Mouse (Mus musculus) thymus, postnatal 4 days (tissue): ENCODE data around the gene Ppp2ca.
"Not testable (repeated sequence)": the region's sequence is repeated elsewhere in the genome, so short reads cannot be mapped to it uniquely, and the experiment has no call there.

Experiments used
- DNase-seq: peaks from one replicate; pipeline ENCODE4 v3.0.0; 2021

Gene Ppp2ca

GRCm38 (mm10) chr11:52097016-52097415 is 1.5 kb upstream of the Ppp2ca start:
- DNase-seq, result no peak

- DNase-seq, result no peak
These were observed 885 bp upstream of the Ppp2ca start for GRCm38 (mm10) chr11:52097596-52097995.

- DNase-seq, result peak; percentile 84
These were observed 715 bp downstream of the Ppp2ca start for GRCm38 (mm10) chr11:52099031-52099761.

GRCm38 (mm10) chr11:52099771-52100219 is 1.3 kb downstream of the Ppp2ca start:
- DNase-seq, result no peak

- no peak for DNase-seq
These were observed 4.5 kb downstream of the Ppp2ca start for GRCm38 (mm10) chr11:52102977-52103376.

GRCm38 (mm10) chr11:52105503-52105902 is 7.0 kb downstream of the Ppp2ca start:
- DNase-seq, result no peak

GRCm38 (mm10) chr11:52106037-52106436 is 7.6 kb downstream of the Ppp2ca start:
- no peak for DNase-seq

- no peak for DNase-seq
These were observed 8.0 kb downstream of the Ppp2ca start for GRCm38 (mm10) chr11:52106438-52106837.

GRCm38 (mm10) chr11:52108796-52109195 is 10.3 kb downstream of the Ppp2ca start:
- DNase-seq, result no peak

GRCm38 (mm10) chr11:52109421-52109820 is 10.9 kb downstream of the Ppp2ca start:
- no peak for DNase-seq

GRCm38 (mm10) chr11:52115479-52115878 is 17.0 kb downstream of the Ppp2ca start:
- DNase-seq, result no peak

GRCm38 (mm10) chr11:52116117-52116516 is 17.6 kb downstream of the Ppp2ca start:
- not testable (repeated sequence) for DNase-seq

- DNase-seq, result no peak
These were observed 18.7 kb downstream of the Ppp2ca start for GRCm38 (mm10) chr11:52117156-52117555.

- not testable (repeated sequence) for DNase-seq
These were observed 21.9 kb downstream of the Ppp2ca start for GRCm38 (mm10) chr11:52120415-52120814.

GRCm38 (mm10) chr11:52122045-52122444 is 23.6 kb downstream of the Ppp2ca start:
- DNase-seq, result no peak

- no peak for DNase-seq
These were observed 26.0 kb downstream of the Ppp2ca start for GRCm38 (mm10) chr11:52124468-52124867.

GRCm38 (mm10) chr11:52127169-52127568 is 28.7 kb downstream of the Ppp2ca start:
- DNase-seq, result no peak

- no peak for DNase-seq
These were observed 29.3 kb downstream of the Ppp2ca start for GRCm38 (mm10) chr11:52127760-52128159.

- no peak for DNase-seq
These were observed 30.0 kb downstream of the Ppp2ca start for GRCm38 (mm10) chr11:52128316-52129061.

- DNase-seq, result peak; percentile 40
These were observed 30.7 kb downstream of the Ppp2ca start for GRCm38 (mm10) chr11:52129171-52129570.

- DNase-seq, result no peak
These were observed 31.4 kb downstream of the Ppp2ca start for GRCm38 (mm10) chr11:52129621-52130450.

GRCm38 (mm10) chr11:52130451-52131068 is 32.1 kb downstream of the Ppp2ca start:
- peak; percentile 34 for DNase-seq

- DNase-seq, result peak; percentile 57
These were observed 45.2 kb downstream of the Ppp2ca start for GRCm38 (mm10) chr11:52143675-52144074.
